Mouse (Mus musculus): ENCODE data around the gene Slc22a16. TPM values are rescaled to one million over a fixed set of nuclear protein-coding genes. Genes with fewer than 3 reads are reported as not detected.

Slc22a16 gene
- total RNA-seq, 2 experiments from 2014 or later: not detected

- intact Hi-C loops (cut with DNase I): no loop called here
- no peak for DNase-seq (ENCODE audit: low spot score in 2 of 2)
Measured at GRCm38 (mm10) chr10:40648776-40649175, 78.6 kb downstream of the Slc22a16 start.

DNA sequence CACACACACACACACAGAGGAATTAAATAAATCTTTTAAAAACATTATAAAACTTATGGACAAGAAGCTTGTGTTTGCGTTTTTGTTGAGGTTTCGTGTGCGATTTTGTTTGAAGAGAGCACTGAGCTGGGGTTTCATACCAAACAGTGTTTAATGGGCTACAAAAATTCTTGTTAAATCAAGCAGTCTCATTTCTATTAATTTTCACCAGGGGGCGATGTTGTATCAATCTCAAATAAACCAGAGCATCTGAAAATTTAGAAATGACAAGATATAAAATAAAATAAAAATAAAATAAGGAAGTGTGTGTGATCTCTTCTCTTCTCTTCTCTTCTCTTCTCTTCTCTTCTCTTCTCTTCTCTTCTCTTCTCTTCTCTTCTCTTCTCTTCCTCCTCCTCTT, 79.5 kb downstream of the Slc22a16 start:
- intact Hi-C loops (cut with DNase I): loop anchor here (5.0 kb wide), 3 partner anchors 233 to 638 kb away; partner anchors contain the start of genes Cdc40 and Wasf1
- no peak for DNase-seq (ENCODE audit: low spot score in 2 of 2)

DNA sequence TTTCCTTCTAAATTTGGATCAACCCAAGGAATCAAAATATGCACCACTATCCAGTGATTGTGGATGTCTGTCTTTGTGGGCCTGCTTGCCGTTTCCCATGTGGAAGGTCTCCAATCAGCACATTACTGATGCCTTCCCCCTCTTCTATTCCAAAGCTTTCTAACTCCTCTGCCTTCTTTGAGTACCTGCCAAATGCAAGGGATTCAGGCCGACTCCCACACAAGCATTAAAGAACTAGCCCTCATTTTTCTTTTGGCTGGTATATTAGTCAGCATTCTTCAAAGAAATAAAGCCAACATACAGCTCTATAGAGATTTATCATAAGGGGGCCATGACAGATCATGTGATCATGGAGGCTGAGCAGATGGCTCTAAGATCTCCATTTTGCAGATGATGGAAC, 81.5 kb downstream of the Slc22a16 start:
- DNase-seq (ENCODE audit: low spot score in 2 of 2): peak in 1 of 2 experiments; percentile 76
- intact Hi-C loops (cut with DNase I): loop anchor here (1.0 to 5.0 kb wide), 5 partner anchors 33 to 636 kb away; partner anchors contain the start of genes Cdc40 and Wasf1

Other genes starting within 250 kb of the Slc22a16 start
- 10 to 100 TPM; 48.3 to 50.8 TPM for gene Cdk19, start 230.8 kb upstream of the Slc22a16 start, total RNA-seq (2021)
- gene Ddo, start 59.7 kb downstream of the Slc22a16 start, total RNA-seq (2021): 1 to 10 TPM; 9.0 to 9.6 TPM
- 1 to 10 TPM; 2.1 to 2.2 TPM for gene Mettl24, start 112.9 kb downstream of the Slc22a16 start, total RNA-seq (2021)

All from left cerebral cortex, postnatal 25 days (tissue).